Mouse (Mus musculus) cerebellum, postnatal 36 days (tissue): ENCODE measurements around the gene Hsd11b1.

Experiments used
- DNase-seq, 2 experiments: peaks; one replicate each; pipeline ENCODE4 v3.0.0; 2021 to 2022; ENCODE audit warnings: mixed read lengths in 2 of 2

The Hsd11b1 gene

DNA sequence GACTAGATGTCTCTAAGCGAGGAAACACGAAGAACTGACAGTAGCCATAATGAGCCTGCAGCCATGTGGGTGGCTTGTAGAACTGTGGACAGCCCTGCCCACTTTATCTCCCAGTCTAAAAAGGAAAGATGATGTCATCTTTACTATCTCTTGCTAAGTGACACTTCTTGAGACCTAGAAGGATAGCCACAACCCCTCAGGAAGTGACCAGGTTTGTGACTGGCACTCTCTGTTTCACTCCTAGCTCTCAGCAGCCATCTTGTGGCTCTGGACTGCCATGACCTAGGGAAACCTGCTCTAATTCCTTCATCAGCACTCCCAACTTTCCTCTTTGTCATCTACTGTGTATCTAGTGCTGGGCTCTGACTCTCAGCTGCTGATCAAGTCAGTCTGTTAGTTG, 65.6 kb downstream of the Hsd11b1 start:
- DNase-seq = no peak

GRCm38 (mm10) chr1:193197494-193198205, 66.2 kb downstream of the Hsd11b1 start:
- no peak for DNase-seq

GRCm38 (mm10) chr1:193195169-193195810, 68.6 kb downstream of the Hsd11b1 start:
- DNase-seq = no peak

DNA sequence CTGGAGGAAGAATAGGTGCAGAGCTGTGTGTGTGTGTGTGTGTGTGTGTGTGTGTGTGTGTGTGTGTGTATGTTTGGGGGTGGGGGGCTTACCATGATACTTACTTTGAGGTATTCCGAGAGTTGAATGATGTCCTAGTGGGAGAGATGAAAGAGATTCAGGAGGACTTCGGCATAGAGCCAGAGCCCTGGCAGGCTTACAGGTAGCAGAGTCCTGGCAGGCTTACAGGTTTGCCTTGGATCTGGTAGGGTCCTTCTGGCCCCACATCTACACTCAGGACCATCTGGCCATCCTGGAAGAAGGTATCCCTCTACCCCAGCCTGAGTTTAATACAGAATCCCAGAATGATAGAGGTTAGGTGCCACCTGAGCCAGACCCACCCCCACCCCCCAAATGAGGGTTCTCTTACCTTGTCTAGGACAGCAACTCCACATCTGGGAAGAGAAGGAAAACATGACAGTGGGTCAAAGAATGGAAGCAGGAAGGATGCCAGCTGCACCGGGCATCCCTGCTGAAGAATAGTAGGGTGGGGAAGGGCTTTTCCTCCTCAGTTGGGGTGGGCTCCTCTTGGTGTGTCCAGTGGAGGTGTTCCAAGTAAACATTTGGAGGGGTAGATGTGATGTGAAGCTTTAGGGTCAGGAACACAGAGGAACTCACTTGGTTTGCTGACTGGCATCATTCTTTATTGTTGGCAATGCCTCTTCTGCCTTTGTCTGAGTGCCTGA, 69.3 kb downstream of the Hsd11b1 start:
- peak; percentile 72 to 73 for DNase-seq

DNA sequence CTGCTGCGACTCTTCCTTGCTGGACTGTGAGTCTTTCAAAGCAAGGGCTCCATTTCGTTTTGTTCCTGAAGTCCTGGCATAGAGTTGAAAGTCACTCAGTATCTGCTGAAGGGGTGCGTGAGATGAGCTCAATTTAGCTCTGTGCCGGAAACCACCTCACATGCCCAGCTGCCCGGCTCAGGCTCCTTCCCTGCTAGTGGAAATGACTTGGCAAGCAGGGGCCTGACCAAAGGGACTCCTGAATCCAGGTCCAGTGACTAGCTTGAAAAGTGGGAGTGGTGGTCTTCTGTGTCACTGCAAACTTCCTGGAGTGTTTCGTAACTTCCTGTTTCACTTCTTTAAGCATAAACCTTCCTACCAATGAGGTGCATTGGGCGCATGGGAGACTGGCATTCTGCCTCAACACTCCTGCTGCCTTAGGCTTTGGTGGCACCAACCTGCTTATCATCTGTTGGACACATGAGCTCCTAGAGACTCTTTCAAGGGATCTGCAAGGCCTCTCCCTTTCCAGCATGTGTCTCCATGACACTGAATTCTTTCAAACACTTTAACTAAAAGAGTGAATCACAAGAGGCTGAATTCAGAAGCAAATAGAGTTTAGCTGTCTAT, 72.1 kb downstream of the Hsd11b1 start:
- DNase-seq = no peak

DNA sequence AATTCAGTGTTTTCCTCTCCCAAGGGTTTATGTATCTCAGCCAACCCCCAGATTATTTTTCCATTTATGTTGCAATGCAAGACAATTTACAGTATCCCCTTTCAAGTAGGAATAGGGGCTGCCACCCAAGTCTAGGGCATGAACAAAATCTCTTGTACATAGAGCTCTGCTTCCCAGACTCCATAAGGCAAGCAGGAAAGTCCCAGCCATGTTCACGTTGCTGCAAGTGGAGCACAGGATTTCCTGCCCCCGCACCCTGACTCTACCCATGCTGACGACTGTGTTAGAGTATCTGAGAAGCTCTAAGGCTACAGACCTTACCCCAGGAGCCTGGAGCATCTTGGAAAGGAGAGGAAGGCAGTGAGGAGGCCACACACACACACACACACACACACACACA, 74.1 kb downstream of the Hsd11b1 start:
- DNase-seq = no peak

DNA sequence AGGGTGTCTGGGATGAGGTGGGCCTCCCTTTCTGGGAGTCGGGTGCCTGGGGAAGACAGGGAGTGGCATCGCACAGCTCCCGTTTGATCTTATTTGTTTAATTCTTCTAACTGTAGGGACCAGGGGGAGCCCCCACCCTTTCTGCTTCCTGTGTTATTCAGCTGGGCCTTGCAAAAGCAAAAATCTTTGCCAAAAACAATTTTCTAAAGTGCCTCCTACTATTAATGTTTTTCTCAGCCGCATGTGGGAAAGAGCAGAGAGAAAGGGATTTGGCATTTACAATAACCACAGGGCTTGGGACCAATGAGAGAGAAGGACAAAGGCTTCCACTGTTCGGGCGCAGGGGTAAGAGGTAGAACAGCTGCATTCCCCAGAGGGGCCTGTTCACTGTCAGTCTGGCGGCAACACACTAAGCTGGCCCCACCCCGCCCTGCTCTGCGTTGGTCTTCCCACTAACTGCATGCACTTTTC, 74.7 kb downstream of the Hsd11b1 start:
- DNase-seq = no peak

- no peak for DNase-seq
Observed at GRCm38 (mm10) chr1:193188257-193188656, 75.6 kb downstream of the Hsd11b1 start.

DNA sequence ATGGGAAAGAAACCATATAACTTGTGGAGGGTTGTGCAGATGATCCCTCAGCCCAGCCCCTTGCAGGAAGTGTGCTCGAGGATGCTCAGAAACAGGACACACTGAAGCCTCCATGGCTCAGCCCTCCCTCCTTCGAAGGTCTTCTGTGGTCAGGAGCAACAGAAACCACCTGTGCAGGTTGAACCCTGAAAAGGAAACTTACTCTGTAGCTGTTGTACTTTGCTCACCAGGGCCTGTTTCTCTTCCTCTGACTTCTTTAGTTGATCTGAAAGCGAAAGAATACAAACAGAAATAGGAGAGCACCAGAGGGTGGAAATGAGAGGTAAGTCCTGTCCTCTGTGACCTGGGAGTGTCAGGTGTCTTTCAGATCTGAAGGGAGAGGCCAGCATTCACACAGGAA, 82.8 kb downstream of the Hsd11b1 start:
- DNase-seq = no peak

- DNase-seq = no peak
Observed at GRCm38 (mm10) chr1:193174143-193174733, 89.6 kb downstream of the Hsd11b1 start.

DNA sequence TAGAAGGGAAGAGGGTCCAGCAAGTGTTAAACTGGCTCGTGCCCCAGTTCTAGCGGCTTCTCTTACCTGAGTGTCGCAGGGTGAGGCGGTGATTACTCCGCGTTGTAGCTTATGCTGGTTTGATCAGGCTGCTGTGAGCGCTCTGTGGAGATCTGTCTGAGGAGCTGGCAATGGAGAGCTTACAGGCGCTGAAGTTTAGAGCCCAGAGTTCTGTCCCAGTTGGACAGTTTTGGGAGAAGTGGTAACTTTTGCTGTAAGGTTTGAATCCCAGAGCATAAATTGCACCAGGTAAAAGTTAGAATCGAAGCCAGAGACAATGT, 90.1 kb downstream of the Hsd11b1 start:
- DNase-seq = no peak

- DNase-seq = peak; percentile 94 to 95
Observed at GRCm38 (mm10) chr1:193172991-193173809, 90.7 kb downstream of the Hsd11b1 start.
